Mouse (Mus musculus): ENCODE results near the gene Stub1.
A peak's percentile ranks its signal among the peaks of the same experiment; 100 is the strongest.

Stub1 gene

DNA sequence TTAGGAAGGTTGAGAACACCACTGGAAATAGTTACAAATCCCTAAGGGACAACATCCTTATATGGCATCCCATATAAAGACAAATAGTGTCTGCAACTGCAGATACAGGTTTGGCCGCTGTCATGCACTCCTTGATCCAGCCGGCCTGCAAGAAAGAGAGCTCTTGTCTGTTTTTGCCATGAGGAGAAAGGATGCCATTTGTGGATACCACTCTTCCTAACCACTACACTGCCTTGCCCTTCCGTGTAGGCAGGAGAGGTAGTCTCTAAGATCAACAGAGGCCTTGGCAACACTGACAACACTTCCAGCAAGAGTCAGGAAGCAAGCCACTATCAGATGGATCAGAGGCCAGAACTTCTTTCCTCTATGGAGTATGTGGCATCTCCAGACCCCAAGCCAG lies 46.9 kb downstream of the Stub1 start, which contains the start of gene Ccdc78:
Ccdc78 (plus strand) TSS at position 301 of the 400 bp plus-strand sequence.
- no peak for DNase-seq

DNA sequence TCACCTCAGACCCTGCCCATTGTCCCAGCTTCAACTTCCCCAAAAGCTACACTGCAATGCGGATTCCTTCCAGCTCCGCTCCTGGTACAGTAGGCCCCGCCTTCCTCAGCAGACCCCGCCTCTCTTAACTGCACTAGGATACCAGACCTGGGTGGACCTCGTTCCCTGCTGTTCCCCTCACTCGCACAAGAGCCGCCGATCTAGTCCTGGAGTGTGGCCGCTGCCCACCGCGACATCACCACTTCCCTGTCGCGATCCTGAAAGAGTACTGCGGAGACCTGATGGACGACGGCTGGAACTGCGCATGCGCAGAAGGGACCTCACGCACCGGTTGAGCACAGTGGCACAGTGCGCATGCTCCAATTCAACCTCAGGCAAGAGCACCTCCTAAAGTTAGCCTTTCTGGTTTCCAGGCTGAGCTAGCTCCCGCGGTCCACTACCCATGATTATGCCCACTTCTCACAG lies 47.9 kb downstream of the Stub1 start, which contains the start of gene Haghl:
Haghl (minus strand) TSS at position 393 of the 465 bp plus-strand sequence.
- peak; percentile 98 for DNase-seq

DNA sequence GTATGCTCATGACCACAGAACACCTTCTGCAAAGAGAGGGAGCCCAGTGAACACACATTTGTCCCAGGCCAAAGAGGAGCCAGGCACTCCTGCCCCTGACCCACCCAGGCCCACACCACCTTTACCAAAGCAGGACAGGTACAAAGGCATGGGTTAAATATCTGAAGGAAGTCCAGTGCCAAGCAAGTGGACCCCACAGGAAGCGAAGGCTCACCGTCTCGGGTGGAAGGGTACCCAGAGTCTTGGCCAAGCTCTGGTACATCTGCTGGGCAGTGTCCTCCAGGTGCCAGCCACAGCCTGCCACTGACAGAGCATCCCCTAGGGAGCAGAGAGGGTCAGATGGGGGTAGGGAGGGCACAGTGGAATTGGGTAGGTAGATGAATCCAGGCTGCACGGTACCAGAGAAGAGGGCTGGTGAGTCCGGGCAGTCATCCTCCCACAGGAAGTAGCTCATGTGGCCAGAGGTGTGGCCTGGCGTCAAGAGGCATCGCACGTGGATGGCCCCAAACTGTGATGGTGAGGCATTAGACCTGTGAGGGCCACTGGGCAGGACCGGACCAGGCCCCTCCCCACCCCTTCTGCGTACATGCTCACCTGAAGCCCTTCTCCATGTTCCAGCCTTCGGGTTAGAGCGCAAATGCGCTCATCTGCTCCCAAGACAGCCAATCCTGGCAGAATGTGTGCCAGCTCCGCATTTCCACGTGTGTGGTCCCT lies 49.2 kb downstream of the Stub1 start:
- no peak for DNase-seq

- DNase-seq, result peak; percentile 51
These were observed 50.1 kb downstream of the Stub1 start for GRCm38 (mm10) chr17:25783086-25783485.

- DNase-seq, result no peak
These were observed 51.9 kb downstream of the Stub1 start for GRCm38 (mm10) chr17:25781339-25781738.

All from kidney, adult 9 months (tissue).